Mouse (Mus musculus): ENCODE measurements around the gene Mlf1. TPM values are rescaled to one million over a fixed set of nuclear protein-coding genes. Genes with fewer than 3 reads are reported as not detected.

The Mlf1 gene
- polyA plus RNA-seq, 3 experiments from 2014 or later, result 0.92 to 8.6 (median 2.0) TPM

Other genes with a start within 250 kb of the Mlf1 start
- gene Gm17402, start 1.1 kb downstream of the Mlf1 start, polyA plus RNA-seq (2017; shearing (Covaris generic)), result not detected
- 10 to 100 TPM; 30.4 to 39.0 (median 36.3) TPM for gene Gfm1, start 56.0 kb downstream of the Mlf1 start, polyA plus RNA-seq (2017; shearing (Covaris generic))
- 100 to 1,000 TPM in 1 of 3 experiments, 10 to 100 TPM in 2; 63.2 to 167 (median 73.1) TPM for gene Lxn, start 89.8 kb downstream of the Mlf1 start, polyA plus RNA-seq (2017; shearing (Covaris generic))
- gene Rarres1, start 141.4 kb downstream of the Mlf1 start, polyA plus RNA-seq (2017; shearing (Covaris generic)), result not detected
- 10 to 100 TPM; 35.0 to 44.5 (median 35.5) TPM for gene Mfsd1, start 208.6 kb downstream of the Mlf1 start, polyA plus RNA-seq (2017; shearing (Covaris generic))